Mouse (Mus musculus) liver, adult 2 months (tissue): ENCODE measurements at regions not wholly inside any gene's neighbourhood (a gene's known extent, or its start where the extent isn't known, plus 50 kb on each side); places are given as distances from the start of the nearest gene placed in this dataset.

Source experiments
- CTCF ChIP-seq: fragments of 200-500 bp; IDR thresholded peaks from 2 replicates; pipeline ENCODE4 v1.5.1; 2011; ENCODE audit warnings: low read depth, low read length, control low read depth
- POLR2A ChIP-seq: fragments of 200-500 bp; IDR thresholded peaks from 2 replicates; pipeline ENCODE4 v1.6.1; 2011; ENCODE audit warnings: low read length, control low read depth; ENCODE audit not compliant: insufficient read depth; ENCODE audit errors: extremely low read depth

GRCm38 (mm10) chr14:54055390-54055789 lies 198.5 kb downstream of the Dad1 start:
- TF ChIP-seq POLR2A (no peak), CTCF (no peak)
